Mouse (Mus musculus) testis, adult 2 months (tissue): ENCODE results near the gene Pim1.

Experiments used
- CTCF ChIP-seq: fragments of 200-500 bp; IDR thresholded peaks from 2 replicates; pipeline ENCODE4 v1.5.1; 2012; ENCODE audit warnings: low read depth, mild to moderate bottlenecking, inconsistent platforms, low read length, moderate library complexity; ENCODE audit not compliant: control insufficient read depth, insufficient read depth, insufficient replicate concordance
- POLR2A ChIP-seq: fragments of 200-500 bp; IDR thresholded peaks from 2 replicates; pipeline ENCODE4 v1.6.1; 2012; ENCODE audit warnings: low read depth, mild to moderate bottlenecking, inconsistent platforms, low read length, moderate library complexity; ENCODE audit not compliant: control insufficient read depth

- no peak for TF ChIP-seq POLR2A
- TF ChIP-seq CTCF = no peak
These were observed 18.5 kb downstream of the Pim1 start for GRCm38 (mm10) chr17:29508927-29509608.
